Mouse (Mus musculus): ENCODE data around the gene Il1f8.
"Not testable (repeated sequence)": the region's sequence is repeated elsewhere in the genome, so short reads cannot be mapped to it uniquely, and the experiment has no call there.

Gene Il1f8

GRCm38 (mm10) chr2:24152861-24153260, at the start of gene Il1f8:
Il1f8 (plus strand) TSS chr2:24153161.
- in situ Hi-C loops (cut with MboI, MseI), result no loop called here

GRCm38 (mm10) chr2:24103619-24104289, 49.2 kb upstream of the Il1f8 start:
- in situ Hi-C loops (cut with MboI, MseI), result no loop called here

- in situ Hi-C loops (cut with MboI, MseI), result no loop called here
Measured at GRCm38 (mm10) chr2:24109085-24109484, 43.9 kb upstream of the Il1f8 start.

DNA sequence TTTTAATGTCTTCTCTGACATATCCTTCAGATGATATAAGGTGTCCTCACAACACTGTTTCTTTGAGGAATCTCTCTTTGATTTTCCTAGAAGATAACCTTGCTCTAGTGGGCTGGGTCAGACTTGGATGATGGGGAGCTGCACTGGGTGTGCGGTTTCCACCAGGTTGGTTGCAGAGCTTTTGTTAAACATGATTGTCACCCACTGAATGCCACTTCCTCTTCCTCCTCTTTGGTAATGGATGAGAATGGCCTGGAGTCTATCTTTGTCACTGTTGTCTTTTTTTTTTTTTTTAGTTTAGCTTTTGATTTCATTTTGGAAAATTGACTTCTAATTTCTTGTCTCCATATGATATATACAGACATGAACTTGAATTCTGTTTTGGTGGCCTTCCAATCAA, 18.6 kb upstream of the Il1f8 start:
- in situ Hi-C loops (cut with MboI, MseI), result loop anchor here (5.0 kb wide), 1 partner anchor 418 kb away; no protein-coding TSS in a partner anchor

DNA sequence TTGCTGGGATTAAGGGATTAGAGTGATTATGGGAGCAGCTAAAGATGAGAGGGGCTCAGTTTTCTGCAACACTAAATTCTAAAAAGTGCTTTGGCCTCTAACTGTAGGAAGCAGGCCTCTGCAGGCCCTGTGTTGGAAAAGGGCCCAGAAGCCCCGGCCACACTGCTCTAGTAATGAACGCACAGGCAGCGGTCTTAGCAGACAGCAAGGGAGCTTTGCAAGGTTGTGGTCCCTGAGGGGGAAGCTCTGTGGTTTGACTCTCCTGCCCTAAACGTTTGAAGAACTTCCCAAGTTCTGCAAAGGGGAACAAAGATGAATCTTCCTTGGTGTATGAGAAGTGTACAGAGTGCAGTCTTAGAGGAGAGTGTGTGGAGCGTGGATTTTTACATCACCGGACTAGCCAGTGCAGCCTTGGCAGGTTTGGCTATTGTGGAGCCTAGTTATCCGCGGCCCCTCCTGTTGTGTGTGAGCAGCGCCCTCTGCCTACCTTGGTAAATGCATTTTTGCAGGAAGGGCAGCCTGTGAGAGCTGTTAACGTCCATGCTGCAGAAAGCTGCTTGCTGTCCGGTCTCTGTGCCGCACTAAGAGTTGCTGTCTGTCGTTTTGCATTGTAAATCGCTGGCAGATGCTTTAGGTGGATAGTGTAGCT, 28.8 kb downstream of the Il1f8 start:
- in situ Hi-C loops (cut with MboI, MseI), result not testable (repeated sequence)

DNA sequence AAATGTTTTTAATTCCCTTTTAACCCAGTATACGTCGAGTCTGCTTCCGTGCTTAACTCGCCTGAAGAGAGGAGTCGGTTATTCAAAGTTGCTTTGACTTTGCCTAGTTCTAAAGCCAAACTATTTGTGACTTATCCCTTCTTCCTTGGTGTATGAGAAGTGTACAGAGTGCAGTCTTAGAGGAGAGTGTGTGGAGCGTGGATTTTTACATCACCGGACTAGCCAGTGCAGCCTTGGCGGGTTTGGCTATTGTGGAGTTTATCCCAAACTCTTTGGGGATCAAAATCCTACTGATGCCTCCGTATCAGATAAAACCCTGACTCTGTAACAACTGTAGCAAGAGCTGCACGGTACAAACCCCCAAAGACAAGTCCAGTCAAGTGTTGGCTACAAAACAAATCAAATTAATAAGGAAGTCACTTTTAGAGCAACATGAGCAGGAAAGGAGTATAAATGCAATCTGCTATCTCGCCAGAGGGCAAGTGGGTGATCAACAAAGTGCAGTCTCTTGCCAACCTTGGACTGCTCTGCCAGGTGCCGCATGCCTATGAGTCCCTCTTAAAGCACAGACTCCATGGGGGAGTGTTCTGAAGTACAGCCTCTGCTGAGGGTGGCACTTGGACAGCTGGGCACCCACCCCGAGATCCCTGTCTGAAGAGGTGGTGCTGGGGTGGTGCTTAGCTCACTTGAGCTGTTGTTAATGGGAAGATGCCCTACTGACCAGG, 29.6 kb downstream of the Il1f8 start:
- in situ Hi-C loops (cut with MboI, MseI), result not testable (repeated sequence)

GRCm38 (mm10) chr2:24184092-24184491, 31.1 kb downstream of the Il1f8 start:
- in situ Hi-C loops (cut with MboI, MseI), result not testable (repeated sequence)

- in situ Hi-C loops (cut with MboI, MseI), result no loop called here
Measured at GRCm38 (mm10) chr2:24186176-24186575, 33.2 kb downstream of the Il1f8 start, which contains the start of gene Il1f9. Il1f9 (plus strand) TSS chr2:24186476.

DNA sequence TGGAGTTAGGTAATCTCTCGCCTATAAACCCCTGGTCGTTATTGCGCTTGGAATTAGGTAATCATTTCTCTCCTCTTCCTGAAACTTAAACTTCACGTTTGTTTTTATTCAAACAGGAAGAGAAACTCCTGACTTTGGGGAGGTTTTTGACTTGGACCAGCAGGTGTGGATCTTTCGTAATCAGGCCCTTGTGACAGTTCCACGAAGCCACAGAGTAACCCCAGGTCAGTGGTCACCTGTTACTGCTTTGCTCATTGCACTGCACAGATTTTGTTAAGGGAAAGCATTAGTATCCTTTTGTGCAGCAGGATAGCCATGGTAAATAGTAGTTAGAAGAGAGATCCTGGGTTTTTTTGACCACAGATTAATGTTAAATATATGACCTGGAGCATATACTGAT, 34.6 kb downstream of the Il1f8 start:
- in situ Hi-C loops (cut with MboI, MseI), result no loop called here

DNA sequence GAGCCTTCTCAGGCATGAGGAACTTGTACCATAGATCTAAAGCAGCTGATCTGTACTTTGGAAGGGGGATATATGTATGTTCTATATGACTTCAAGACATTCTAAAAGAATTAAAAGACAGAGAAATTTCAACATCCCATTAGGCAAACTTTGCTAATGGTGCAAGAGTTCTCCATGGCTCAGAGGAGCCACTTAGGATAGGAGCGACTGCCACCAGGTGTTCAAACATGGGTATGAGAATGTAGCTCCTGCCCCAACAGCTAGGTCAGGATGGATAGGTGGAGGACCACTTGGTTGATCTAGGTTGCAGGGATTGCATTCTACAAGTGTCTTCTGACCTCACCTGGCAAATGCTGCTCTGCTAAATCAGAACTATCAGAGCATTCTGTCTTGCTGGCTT, 35.2 kb downstream of the Il1f8 start:
- in situ Hi-C loops (cut with MboI, MseI), result no loop called here

Data from regulatory T cell (primary cell).